In the genomic region with DNA sequence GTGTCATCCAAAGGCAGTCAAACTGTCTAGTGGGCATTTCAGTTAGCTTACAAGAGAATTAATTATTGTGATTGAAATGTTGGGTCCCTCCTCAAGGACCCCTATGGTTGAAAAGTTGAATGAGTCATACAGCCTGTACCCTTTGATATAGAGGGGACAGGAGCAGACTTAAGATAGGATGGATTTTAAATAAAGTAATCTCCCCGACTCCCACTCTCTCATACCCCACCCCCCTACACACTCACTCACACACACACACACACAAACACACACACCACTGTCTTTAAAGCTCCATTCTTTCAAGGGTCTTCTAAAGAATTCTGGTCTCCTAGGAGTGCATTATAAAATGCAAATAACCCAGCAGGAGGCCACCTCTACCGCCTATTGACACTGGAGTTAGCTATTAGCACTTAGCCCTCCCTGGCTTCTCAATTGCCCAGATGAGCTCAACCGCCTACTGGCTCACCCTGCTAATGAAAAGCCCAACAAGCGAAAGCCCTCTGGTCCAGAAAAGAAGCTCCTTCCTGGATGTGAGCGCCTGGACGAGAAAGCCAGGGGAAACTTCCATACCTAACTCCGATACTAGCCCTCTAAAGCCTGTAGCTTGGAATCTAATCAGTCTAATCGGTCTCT, we compare ENCODE assay signal across 11 mouse cellular contexts.
DNase-seq lines count a peak whose midpoint lies in the region; ATAC-seq and TF ChIP-seq lines count a peak whose summit lies in the region.
"Had no signal": no experiment of that assay in that cellular context is flagged by ENCODE, and none has a peak within 500 bp of the region (broad histone marks: within the 10 kb centered on the region; RNA-seq: fewer than 3 reads in every experiment).

No protein-coding gene starts in this region.

- no peaks in the 10 kb centered on the region for H3K9me3 ChIP-seq in neural tube, embryonic 15.5 days (replicated peaks)
- no peaks in the 10 kb centered on the region for H3K9me3 ChIP-seq in limb, embryonic 13.5 days
- no peaks in the 10 kb centered on the region for H3K9me3 ChIP-seq in stomach, postnatal 0 days (ENCODE audit: control insufficient read depth, low read length)

- H3K79me2 ChIP-seq in heart, adult 2 months (replicated peaks; ENCODE audit: control insufficient read depth, insufficient read depth, low read length), result no peaks in the 10 kb centered on the region

- no peak overlapping the region for H3K4me2 ChIP-seq in neural tube, embryonic 15.5 days
- H3K4me2 ChIP-seq in limb, embryonic 13.5 days (replicated peaks), result 0 out of 2 replicates have a peak overlapping the region, but pooled peaks have one; percentile 3
- H3K4me2 ChIP-seq in stomach, postnatal 0 days (replicated peaks; ENCODE audit: low read depth), result no peak overlapping the region

- H3K9ac ChIP-seq in heart, adult 2 months (ENCODE audit: low read depth, low read length), result no peak overlapping the region
- H3K9ac ChIP-seq in neural tube, embryonic 15.5 days (replicated peaks), result no peak overlapping the region
- no peak overlapping the region for H3K9ac ChIP-seq in limb, embryonic 13.5 days
- H3K9ac ChIP-seq in stomach, postnatal 0 days (ENCODE audit: low read length), result no peak overlapping the region

- H3K36me3 ChIP-seq in heart, adult 2 months (ENCODE audit: control insufficient read depth, insufficient read depth, low read length), result no peaks in the 10 kb centered on the region
- H3K36me3 ChIP-seq in neural tube, embryonic 15.5 days, result no peaks in the 10 kb centered on the region
- no peaks in the 10 kb centered on the region for H3K36me3 ChIP-seq in limb, embryonic 13.5 days
- no peaks in the 10 kb centered on the region for H3K36me3 ChIP-seq in stomach, postnatal 0 days (ENCODE audit: control insufficient read depth, insufficient read depth, low read length)

- TF ChIP-seq EP300 in heart, adult 2 months (IDR thresholded peaks at IDR 0.05; ENCODE audit: insufficient read depth, low read depth, low read length), result no peak
- TF ChIP-seq EP300 in stomach, postnatal 0 days (optimal IDR thresholded peaks at IDR 0.05), result no peak

- no peaks in the 10 kb centered on the region for H3K4me1 ChIP-seq in heart, adult 2 months (ENCODE audit: control insufficient read depth, insufficient read depth, low read length)
- peaks cover 33% of the 10 kb centered on the region for H3K4me1 ChIP-seq in neural tube, embryonic 15.5 days
- peaks cover 44% of the 10 kb centered on the region for H3K4me1 ChIP-seq in limb, embryonic 13.5 days
- H3K4me1 ChIP-seq in stomach, postnatal 0 days (replicated peaks; ENCODE audit: control insufficient read depth, insufficient read depth), result 0 out of 2 replicates have a peak, but pooled peaks cover 3% of the 10 kb centered on the region

- no peak for ATAC-seq in neural tube, embryonic 15.5 days (ENCODE audit: low FRiP score)
- ATAC-seq in limb, embryonic 13.5 days (ENCODE audit: low FRiP score, low read depth), result no peak
- ATAC-seq in stomach, postnatal 0 days (ENCODE audit: low FRiP score, low TSS enrichment), result no peak
- ATAC-seq: intestine, postnatal 0 days had no signal

- H3K27me3 ChIP-seq in heart, adult 2 months (ENCODE audit: control insufficient read depth, insufficient read depth, low read length), result peaks cover 2% of the 10 kb centered on the region; the same call in 1 of the 2 replicates
- no peaks in the 10 kb centered on the region for H3K27me3 ChIP-seq in neural tube, embryonic 15.5 days (replicated peaks)
- peaks cover 12% of the 10 kb centered on the region; the same call in 1 of the 2 replicates for H3K27me3 ChIP-seq in limb, embryonic 13.5 days
- H3K27me3 ChIP-seq in stomach, postnatal 0 days (ENCODE audit: control insufficient read depth, insufficient read depth, low read length), result no peaks in the 10 kb centered on the region

- TF ChIP-seq POLR2A in heart, adult 2 months (IDR thresholded peaks at IDR 0.05; ENCODE audit: insufficient read depth, low read depth, low read length), result no peak

- TF ChIP-seq CTCF in heart, adult 2 months (IDR thresholded peaks at IDR 0.05), result 0 out of 2 replicates have a peak, but pooled peaks have one; percentile 5
- TF ChIP-seq CTCF in stomach, postnatal 0 days (IDR thresholded peaks at IDR 0.05; ENCODE audit: low read depth), result peak; percentile 27

- WGBS in heart, adult 2 months, result 29% methylated on average over 8 of the region's 8 CpGs
- 5% methylated on average over 8 of the region's 8 CpGs for WGBS in neural tube, embryonic 15.5 days
- 23% methylated on average over 8 of the region's 8 CpGs for WGBS in limb, embryonic 13.5 days
- 50% methylated on average over 8 of the region's 8 CpGs for WGBS in stomach, postnatal 0 days

- no peak overlapping the region for H3K27ac ChIP-seq in heart, adult 2 months
- no peak overlapping the region for H3K27ac ChIP-seq in neural tube, embryonic 15.5 days (replicated peaks)
- no peak overlapping the region for H3K27ac ChIP-seq in limb, embryonic 13.5 days
- no peak overlapping the region for H3K27ac ChIP-seq in stomach, postnatal 0 days (replicated peaks)
- H3K27ac ChIP-seq: layer of hippocampus, adult 2 months had no signal

- H3K4me3 ChIP-seq in heart, adult 2 months, result no peak overlapping the region
- no peak overlapping the region for H3K4me3 ChIP-seq in neural tube, embryonic 15.5 days (replicated peaks)
- H3K4me3 ChIP-seq in limb, embryonic 13.5 days, result no peak overlapping the region
- H3K4me3 ChIP-seq in stomach, postnatal 0 days (ENCODE audit: low read depth, low read length), result no peak overlapping the region
- H3K4me3 ChIP-seq: layer of hippocampus, adult 2 months had no signal

- intact Hi-C loops in heart, adult 2 months (cut with DNase I), result loop anchor here (5.0 kb wide), 2 partner anchors 238 to 258 kb away; partner anchors contain the start of gene Rgma
- intact Hi-C loops in heart, postnatal 14 days (cut with DNase I), result no loop called here

- no peak for DNase-seq in heart, adult 2 months
- DNase-seq in heart, postnatal 14 days, result no peak
- peak; percentile 41 for DNase-seq in neural tube, embryonic 10.5 days (ENCODE audit: extremely low spot score, low spot score)
- no peak for DNase-seq in stomach, postnatal 0 days (ENCODE audit: low spot score)
- no peak for DNase-seq in cerebellum, postnatal 10 days
- DNase-seq in cerebellum, adult 9-11 months, result no peak
- DNase-seq: gastrocnemius, postnatal 36 days had no signal
